Mouse (Mus musculus) hindbrain, embryonic 12.5 days (tissue): Measurements from ENCODE around the gene Grxcr1. TPM values are rescaled to one million over a fixed set of nuclear protein-coding genes. Genes with fewer than 3 reads are reported as not detected.
A peak's percentile ranks its signal among the peaks of the same experiment; 100 is the strongest.

Experiments
- ATAC-seq: fragments of 200-750 bp; cut with Nextera tagmentation; 2 replicates; pipeline ENCODE4 v1.8.0; 2017; ENCODE audit warnings: moderate TSS enrichment; ENCODE audit not compliant: low FRiP score
- H3K27ac ChIP-seq: fragments of 300-500 bp; sonication (generic); 2 replicates; pipeline ENCODE4 v1.5.1; 2016; ENCODE audit warnings: mild to moderate bottlenecking
- H3K27me3 ChIP-seq: fragments of 300-500 bp; sonication (generic); 2 replicates; pipeline ENCODE4 v1.6.1; 2016; ENCODE audit warnings: mild to moderate bottlenecking
- H3K36me3 ChIP-seq: fragments of 300-500 bp; sonication (generic); 2 replicates; pipeline ENCODE4 v1.6.1; 2016; ENCODE audit warnings: mild to moderate bottlenecking
- H3K4me1 ChIP-seq: fragments of 300-500 bp; sonication (generic); 2 replicates; pipeline ENCODE4 v1.6.1; 2016
- H3K4me2 ChIP-seq: fragments of 300-500 bp; sonication (generic); replicated peaks from 2 replicates; pipeline ENCODE4 v1.6.1; 2016; ENCODE audit warnings: mild to moderate bottlenecking
- H3K4me3 ChIP-seq: fragments of 300-500 bp; sonication (generic); 2 replicates; pipeline ENCODE4 v1.5.1; 2016; ENCODE audit warnings: mild to moderate bottlenecking
- H3K9ac ChIP-seq: fragments of 300-500 bp; sonication (generic); 2 replicates; pipeline ENCODE4 v1.6.1; 2016; ENCODE audit warnings: mild to moderate bottlenecking, moderate library complexity
- H3K9me3 ChIP-seq: fragments of 300-500 bp; sonication (generic); replicated peaks from 2 replicates; pipeline ENCODE4 v1.6.1; 2016; ENCODE audit warnings: mild to moderate bottlenecking
- WGBS: fragments of 180-500 bp; shearing (Covaris S2); methylation state at CpG from one replicate; pipeline ENCODE4 v1.1.7; 2016; 5-methylcytosine and 5-hydroxymethylcytosine counted together
- polyA plus RNA-seq: library from polyadenylated mRNA; unstranded; fragments of >200 nt; fragmentation: Nextera tagmentation; extraction: Ambion mirVana; gene quantifications from 2 replicates; pipeline ENCODE4 v1.2.1, GENCODE M21; 2016

Gene Grxcr1
- polyA plus RNA-seq, 1 experiment from 2014 or later, result 0.27 TPM

DNA sequence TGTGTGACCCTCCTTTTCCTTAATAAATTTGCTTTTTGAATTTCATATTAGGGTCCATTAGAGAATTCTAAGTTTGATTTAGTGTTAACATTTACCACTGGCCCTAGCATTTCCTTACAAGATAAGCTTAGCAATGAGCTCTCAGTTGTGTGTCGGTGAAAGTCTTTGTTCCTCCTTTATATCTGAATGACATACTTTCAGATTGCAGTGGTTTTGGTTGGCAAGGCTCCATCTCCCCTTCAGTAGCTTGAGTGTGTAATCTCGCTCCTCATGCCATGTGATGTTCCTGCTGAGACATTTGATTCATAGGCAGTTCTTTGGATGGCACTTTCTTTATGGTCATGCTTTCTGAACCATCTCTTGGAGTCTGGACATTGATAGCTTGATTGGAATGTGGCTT lies 7.4 kb downstream of the Grxcr1 start:
- 83% methylated on average over 2 of the region's 2 CpGs for WGBS
- no peaks in the 10 kb centered on the region for H3K9me3 ChIP-seq
- H3K4me1 ChIP-seq, result no peaks in the 10 kb centered on the region
- H3K36me3 ChIP-seq, result no peaks in the 10 kb centered on the region
- H3K27me3 ChIP-seq, result no peaks in the 10 kb centered on the region
- H3K4me2 ChIP-seq, result no peak overlapping the region
- H3K4me3 ChIP-seq, result no peak overlapping the region
- no peak for ATAC-seq
- H3K27ac ChIP-seq, result no peak overlapping the region
- H3K9ac ChIP-seq, result no peak overlapping the region

DNA sequence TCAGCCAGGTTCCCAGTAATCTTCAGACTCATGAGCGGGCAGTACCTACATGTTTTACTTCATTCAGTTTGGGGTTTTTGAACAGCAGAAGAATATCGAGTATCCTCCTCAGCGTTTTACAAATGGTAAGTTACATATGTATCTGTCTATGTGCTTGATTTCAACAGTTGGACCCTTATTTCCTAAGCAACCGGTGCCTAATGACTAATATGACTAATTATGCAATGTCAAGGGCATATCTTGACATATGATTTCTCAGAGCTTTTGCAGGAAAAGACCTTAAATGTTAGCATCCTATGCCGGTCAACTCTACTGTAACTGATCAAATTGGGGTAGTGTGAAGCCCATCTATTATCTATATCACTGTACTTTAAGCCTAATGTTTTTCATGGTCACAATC lies 11.7 kb downstream of the Grxcr1 start:
- H3K9ac ChIP-seq, result no peak overlapping the region
- no peaks in the 10 kb centered on the region for H3K36me3 ChIP-seq
- no peaks in the 10 kb centered on the region for H3K9me3 ChIP-seq
- no peaks in the 10 kb centered on the region for H3K27me3 ChIP-seq
- no peak for ATAC-seq
- H3K27ac ChIP-seq, result no peak overlapping the region
- no peaks in the 10 kb centered on the region for H3K4me1 ChIP-seq
- no peak overlapping the region for H3K4me2 ChIP-seq
- no peak overlapping the region for H3K4me3 ChIP-seq
- WGBS, result 92% methylated on average over 5 of the region's 5 CpGs

DNA sequence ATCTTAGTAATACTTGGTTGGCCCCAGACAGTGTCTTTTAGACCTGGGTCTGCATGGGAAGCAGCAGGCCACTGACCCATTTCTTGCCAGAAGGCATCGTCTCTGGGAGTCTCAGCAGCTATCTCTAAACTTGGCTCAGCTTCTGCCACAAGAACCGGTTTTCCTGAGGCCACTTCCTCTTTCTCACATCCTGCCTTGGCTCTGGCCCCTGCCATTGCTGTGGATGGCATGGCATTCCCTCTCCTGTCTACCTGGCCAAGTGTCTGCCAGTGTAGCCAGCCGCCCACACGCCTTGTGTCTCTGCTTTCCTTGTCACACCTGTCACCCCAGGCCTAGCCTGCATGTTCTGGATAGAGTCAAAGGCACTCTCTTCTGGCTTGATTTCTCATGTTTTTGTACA lies 17.1 kb downstream of the Grxcr1 start:
- H3K4me3 ChIP-seq, result no peak overlapping the region
- H3K9me3 ChIP-seq, result no peaks in the 10 kb centered on the region
- no peak overlapping the region for H3K9ac ChIP-seq
- WGBS, result 57% methylated on average over 4 of the region's 4 CpGs
- peaks cover 7% of the 10 kb centered on the region for H3K4me1 ChIP-seq
- H3K27me3 ChIP-seq, result no peaks in the 10 kb centered on the region
- ATAC-seq, result no peak
- H3K36me3 ChIP-seq, result no peaks in the 10 kb centered on the region
- H3K4me2 ChIP-seq, result no peak overlapping the region
- H3K27ac ChIP-seq, result no peak overlapping the region

DNA sequence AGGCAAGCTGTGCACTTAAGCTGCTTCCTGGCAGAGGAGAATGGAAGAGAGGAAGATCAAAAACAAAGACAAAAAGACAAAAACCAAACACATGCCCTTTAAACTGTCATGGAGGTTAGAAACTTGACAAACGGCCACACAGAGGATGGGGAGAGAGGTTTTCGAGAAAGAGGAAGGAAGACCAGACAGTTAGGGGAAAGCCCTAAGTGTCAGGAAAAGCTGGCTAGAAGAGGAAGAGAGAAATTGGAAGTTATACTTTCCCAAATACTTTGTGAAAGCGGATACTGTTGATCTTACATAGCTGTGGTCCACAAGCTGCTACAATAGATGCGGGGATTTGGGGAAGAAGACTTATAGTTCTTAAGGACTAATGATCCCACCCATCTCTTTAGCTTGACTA lies 17.9 kb downstream of the Grxcr1 start:
- Histone ChIP-seq H3K36me3 (no peaks in the 10 kb centered on the region), H3K9ac (no peak overlapping the region), H3K9me3 (no peaks in the 10 kb centered on the region), H3K4me2 (no peak overlapping the region), H3K4me3 (no peak overlapping the region), H3K4me1 (peaks cover 7% of the 10 kb centered on the region), H3K27me3 (no peaks in the 10 kb centered on the region), H3K27ac (no peak overlapping the region)
- ATAC-seq, result no peak
- 44% methylated on average over 4 of the region's 4 CpGs for WGBS

DNA sequence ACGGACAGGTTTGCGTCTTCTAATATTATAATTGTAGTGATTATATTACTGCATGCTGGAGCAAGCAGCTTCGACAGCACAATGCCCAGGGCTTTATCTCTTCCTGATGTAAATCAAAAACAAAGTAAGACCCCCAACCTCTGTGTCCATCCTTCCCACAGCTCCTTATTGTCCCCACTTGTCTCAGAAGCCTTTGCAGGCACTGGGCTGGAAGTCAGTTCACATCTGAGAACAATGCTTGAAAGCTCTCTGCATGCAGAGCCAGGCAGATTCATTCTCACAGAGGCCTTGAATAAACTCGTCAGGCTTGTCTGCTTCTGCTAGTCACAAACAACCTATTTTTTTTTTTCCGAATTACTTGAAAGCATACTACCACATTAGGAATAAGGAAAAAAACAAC lies 19.5 kb downstream of the Grxcr1 start:
- Histone ChIP-seq H3K4me1 (peaks cover 7% of the 10 kb centered on the region), H3K4me2 (no peak overlapping the region), H3K36me3 (no peaks in the 10 kb centered on the region), H3K4me3 (no peak overlapping the region), H3K9me3 (no peaks in the 10 kb centered on the region), H3K27ac (0 out of 2 replicates have a peak overlapping the region, but pooled peaks have one; percentile 52), H3K27me3 (no peaks in the 10 kb centered on the region), H3K9ac (no peak overlapping the region)
- ATAC-seq, result peak; percentile 78
- 24% methylated on average over 5 of the region's 5 CpGs for WGBS

DNA sequence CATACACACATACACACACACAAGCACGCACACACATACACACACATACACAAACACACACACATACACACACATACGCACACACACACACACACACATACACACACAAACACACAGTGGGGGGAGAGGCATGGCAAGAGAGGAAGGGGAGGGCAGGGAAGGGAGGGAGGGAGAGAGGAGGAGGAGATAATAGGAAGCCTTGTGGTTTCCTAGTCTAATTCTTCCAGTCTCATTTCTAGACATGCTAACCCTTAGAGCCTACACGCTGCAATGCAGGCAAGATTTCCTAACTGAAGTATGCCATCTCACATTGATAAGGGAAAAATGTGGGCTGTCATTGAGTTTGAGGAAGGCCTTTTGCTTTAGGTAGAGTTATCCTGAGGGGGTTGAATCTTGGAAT lies 25.9 kb downstream of the Grxcr1 start:
- H3K4me3 ChIP-seq, result no peak overlapping the region
- no peak overlapping the region for H3K27ac ChIP-seq
- no peaks in the 10 kb centered on the region for H3K4me1 ChIP-seq
- ATAC-seq, result no peak
- no peaks in the 10 kb centered on the region for H3K36me3 ChIP-seq
- WGBS, result 96% methylated on average over 3 of the region's 3 CpGs
- no peak overlapping the region for H3K4me2 ChIP-seq
- no peaks in the 10 kb centered on the region for H3K27me3 ChIP-seq
- H3K9ac ChIP-seq, result no peak overlapping the region
- H3K9me3 ChIP-seq, result no peaks in the 10 kb centered on the region

DNA sequence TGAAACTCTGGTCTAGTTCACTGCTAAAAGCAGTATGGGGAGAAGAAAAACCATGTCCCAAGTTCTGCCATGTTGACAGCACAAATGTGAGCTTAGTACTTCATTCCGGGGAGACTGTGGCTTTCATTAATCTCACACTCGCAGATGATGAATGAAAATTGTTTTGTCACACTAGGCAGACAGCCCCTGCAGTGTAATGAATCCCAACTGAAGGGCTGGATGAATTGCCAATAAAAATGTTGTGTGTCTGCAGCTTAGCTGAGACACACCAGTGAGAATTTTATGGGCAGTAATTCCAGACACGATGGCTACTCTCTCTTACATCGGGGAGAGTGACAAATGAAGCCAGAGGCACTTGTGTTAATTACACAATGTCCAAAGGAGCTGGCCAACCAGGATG lies 37.1 kb downstream of the Grxcr1 start:
- ATAC-seq, result no peak
- 62% methylated on average over 4 of the region's 4 CpGs for WGBS
- Histone ChIP-seq H3K36me3 (no peaks in the 10 kb centered on the region), H3K9ac (no peak overlapping the region), H3K4me2 (no peak overlapping the region), H3K27ac (no peak overlapping the region), H3K27me3 (no peaks in the 10 kb centered on the region), H3K4me1 (no peaks in the 10 kb centered on the region), H3K9me3 (0 out of 2 replicates have a peak, but pooled peaks cover 5% of the 10 kb centered on the region), H3K4me3 (no peak overlapping the region)

DNA sequence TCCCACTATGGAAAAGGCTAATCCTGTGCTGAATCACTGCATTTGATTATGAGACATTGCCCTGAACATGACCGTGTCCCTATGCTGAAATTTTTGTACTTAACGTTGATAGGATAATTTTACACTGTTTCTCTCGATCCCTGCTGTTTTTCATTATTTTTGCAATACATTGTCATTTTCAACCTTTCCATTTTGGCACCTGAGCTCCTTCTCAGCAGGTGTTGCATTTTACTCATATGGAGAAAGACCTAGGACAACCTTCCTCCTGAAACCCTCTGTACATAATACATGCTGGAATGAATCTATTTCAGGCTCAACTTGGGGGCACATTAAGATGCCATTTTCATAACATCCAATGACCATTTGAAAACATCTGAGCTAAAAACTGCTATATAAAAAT lies 38.7 kb downstream of the Grxcr1 start:
- Histone ChIP-seq H3K27me3 (no peaks in the 10 kb centered on the region), H3K4me1 (no peaks in the 10 kb centered on the region), H3K4me2 (no peak overlapping the region), H3K9ac (no peak overlapping the region), H3K27ac (no peak overlapping the region), H3K36me3 (no peaks in the 10 kb centered on the region), H3K9me3 (0 out of 2 replicates have a peak, but pooled peaks cover 5% of the 10 kb centered on the region), H3K4me3 (no peak overlapping the region)
- WGBS, result 84% methylated on average over 3 of the region's 3 CpGs
- no peak for ATAC-seq

DNA sequence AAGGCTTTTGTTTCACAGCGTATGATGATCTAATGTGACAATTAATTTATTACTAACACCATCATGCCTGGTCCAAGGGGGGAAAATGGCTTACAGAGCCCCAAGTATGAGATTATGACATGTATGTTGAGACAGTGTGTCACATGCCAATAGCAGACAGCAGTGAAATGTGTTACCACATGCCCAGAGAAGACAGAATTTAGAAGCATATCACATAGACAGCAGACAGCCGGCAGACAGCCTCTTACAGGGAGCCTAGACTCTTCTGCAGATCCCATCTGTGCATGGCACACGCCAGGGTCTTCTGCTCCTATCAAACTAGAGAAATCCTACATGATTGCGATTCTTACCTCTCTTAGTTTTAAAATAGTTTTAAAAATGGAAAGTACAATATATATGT lies 40.2 kb downstream of the Grxcr1 start:
- Histone ChIP-seq H3K4me2 (no peak overlapping the region), H3K27ac (no peak overlapping the region), H3K9ac (no peak overlapping the region), H3K9me3 (0 out of 2 replicates have a peak, but pooled peaks cover 5% of the 10 kb centered on the region), H3K36me3 (no peaks in the 10 kb centered on the region), H3K4me1 (no peaks in the 10 kb centered on the region), H3K4me3 (no peak overlapping the region), H3K27me3 (no peaks in the 10 kb centered on the region)
- no peak for ATAC-seq
- WGBS, result 87% methylated on average over 4 of the region's 4 CpGs

DNA sequence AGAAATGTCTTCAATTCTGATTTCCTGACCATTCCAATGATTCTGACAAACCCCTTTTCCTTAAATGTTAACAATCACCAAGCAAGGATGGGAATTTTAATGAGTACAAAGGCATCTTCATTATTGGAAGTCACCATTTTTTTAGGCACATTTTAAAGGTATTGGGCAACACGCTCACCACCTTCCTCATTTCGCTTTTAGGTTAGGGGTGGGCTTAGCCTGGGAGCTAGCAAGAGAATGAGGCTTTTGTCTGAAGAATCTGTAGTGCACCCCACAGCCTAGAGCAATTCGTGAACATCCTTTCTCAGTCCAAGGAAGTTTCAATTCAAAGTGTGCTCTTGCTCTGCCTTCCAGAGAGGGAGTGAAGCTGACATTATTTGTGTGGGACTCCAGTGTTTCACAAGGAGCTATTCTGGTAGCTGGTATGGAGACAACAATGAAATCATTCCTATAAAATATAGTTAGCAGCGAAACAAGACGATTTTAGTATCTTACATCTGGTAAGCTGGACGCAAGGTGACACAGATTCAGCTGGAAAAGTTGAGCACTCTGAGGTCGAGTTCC lies 55.0 kb downstream of the Grxcr1 start:
- no peaks in the 10 kb centered on the region for H3K4me1 ChIP-seq
- H3K4me2 ChIP-seq, result no peak overlapping the region
- no peak for ATAC-seq
- no peaks in the 10 kb centered on the region for H3K36me3 ChIP-seq
- WGBS, result 77% methylated on average over 7 of the region's 7 CpGs
- H3K27ac ChIP-seq, result no peak overlapping the region
- H3K4me3 ChIP-seq, result no peak overlapping the region
- no peak overlapping the region for H3K9ac ChIP-seq
- no peaks in the 10 kb centered on the region for H3K27me3 ChIP-seq
- H3K9me3 ChIP-seq, result no peaks in the 10 kb centered on the region

DNA sequence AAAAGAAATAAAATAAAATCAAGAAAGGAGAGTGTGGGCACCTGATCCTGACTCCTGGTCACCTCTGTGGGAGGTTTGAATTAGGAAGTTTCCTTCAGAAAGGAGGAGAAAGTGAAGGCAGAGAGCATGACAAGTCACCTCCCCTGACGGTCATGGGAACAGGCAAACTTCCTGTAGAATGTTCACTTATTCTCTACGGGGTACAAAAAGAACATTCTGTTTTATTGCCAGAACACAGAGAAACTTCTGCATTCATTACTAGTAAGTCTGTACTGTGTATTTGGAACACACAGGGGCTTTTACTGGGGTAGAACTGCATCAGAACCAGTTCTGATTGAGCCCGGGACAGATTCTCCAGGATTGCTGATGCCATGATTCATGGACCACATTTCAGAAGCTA lies 55.5 kb downstream of the Grxcr1 start:
- WGBS, result 76% methylated on average over 3 of the region's 3 CpGs
- H3K4me2 ChIP-seq, result no peak overlapping the region
- ATAC-seq, result no peak

DNA sequence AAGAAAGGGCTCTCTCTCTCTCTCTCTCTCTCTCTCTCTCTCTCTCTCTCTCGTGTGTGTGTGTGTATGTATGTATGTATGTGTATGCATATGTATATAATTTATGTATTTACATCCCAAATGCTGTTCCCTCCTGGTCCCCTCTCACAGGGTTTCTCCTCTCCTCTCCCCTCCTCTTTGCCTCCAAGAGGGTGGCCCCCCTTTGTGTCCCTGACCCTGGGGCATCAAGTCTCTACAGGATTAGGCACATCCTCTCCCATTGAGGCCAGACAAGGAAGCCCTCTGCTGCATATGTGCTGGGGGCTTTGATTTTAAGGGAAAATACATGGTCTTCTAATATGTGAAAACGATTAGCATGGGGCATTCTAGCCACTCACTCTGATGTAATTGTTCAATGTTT lies 61.5 kb downstream of the Grxcr1 start:
- WGBS, result 48% methylated on average over 2 of the region's 2 CpGs
- ATAC-seq, result no peak; the same call in 1 of the 2 replicates
- H3K4me1 ChIP-seq, result no peaks in the 10 kb centered on the region
- no peaks in the 10 kb centered on the region for H3K36me3 ChIP-seq
- H3K27me3 ChIP-seq, result no peaks in the 10 kb centered on the region
- no peak overlapping the region for H3K4me3 ChIP-seq
- H3K27ac ChIP-seq, result no peak overlapping the region
- no peak overlapping the region for H3K9ac ChIP-seq
- no peaks in the 10 kb centered on the region for H3K9me3 ChIP-seq
- no peak overlapping the region for H3K4me2 ChIP-seq

More for the DNA sequence above, 55.5 kb downstream of the Grxcr1 start:
- H3K4me1 ChIP-seq, result no peaks in the 10 kb centered on the region
- no peaks in the 10 kb centered on the region for H3K27me3 ChIP-seq
- no peak overlapping the region for H3K27ac ChIP-seq
- H3K36me3 ChIP-seq, result no peaks in the 10 kb centered on the region
- no peak overlapping the region for H3K9ac ChIP-seq
- H3K4me3 ChIP-seq, result no peak overlapping the region
- no peaks in the 10 kb centered on the region for H3K9me3 ChIP-seq

DNA sequence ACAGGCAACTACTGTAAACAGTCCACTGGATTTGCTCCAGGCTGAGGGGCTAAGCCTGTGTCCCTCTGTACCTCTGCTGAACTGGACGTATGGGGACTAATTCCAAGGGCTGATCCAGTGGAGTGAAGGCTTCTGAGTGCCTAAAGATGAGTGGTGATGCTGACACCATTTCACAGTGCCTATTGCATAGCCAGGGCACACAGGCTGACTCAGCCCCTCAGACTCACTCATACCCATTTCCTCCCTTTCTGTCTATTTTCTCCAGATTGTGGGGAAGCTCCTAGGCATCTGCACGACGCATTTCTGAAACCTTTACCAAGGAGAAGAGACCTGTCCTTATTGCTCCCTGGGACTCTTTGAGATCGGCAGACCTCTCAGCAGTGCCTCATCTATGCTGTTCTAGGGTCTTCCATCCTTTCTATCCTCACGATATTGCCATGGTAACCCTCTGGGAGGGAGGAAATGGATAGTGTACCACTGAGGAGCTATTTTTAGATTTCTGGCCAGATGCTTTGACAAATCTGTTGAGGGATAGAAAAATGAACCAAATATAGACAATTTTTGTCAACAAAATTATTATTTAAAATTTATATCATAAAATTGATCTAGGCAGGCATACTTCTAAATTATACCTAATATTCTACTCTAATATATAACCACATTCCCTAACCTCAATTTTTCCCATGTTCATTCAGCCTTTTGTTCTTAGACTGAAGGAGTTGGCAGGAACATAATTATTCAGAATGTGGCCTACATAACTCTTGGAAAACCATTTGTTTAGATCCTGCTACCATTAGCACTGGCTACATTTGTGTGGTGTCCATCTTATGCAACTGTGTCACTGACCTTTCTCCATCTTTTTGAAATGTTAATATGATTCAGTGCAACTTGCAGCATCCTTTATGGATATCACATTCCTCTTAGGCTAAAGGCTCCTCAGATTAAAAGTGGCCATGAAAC lies 66.3 kb downstream of the Grxcr1 start:
- WGBS, result 80% methylated on average over 5 of the region's 5 CpGs
- Histone ChIP-seq H3K27ac (no peak overlapping the region), H3K4me2 (no peak overlapping the region), H3K4me3 (no peak overlapping the region), H3K36me3 (no peaks in the 10 kb centered on the region), H3K27me3 (no peaks in the 10 kb centered on the region), H3K4me1 (no peaks in the 10 kb centered on the region), H3K9me3 (no peaks in the 10 kb centered on the region), H3K9ac (no peak overlapping the region)
- ATAC-seq, result no peak
